Mouse (Mus musculus): Measurements from ENCODE around the gene Vti1a. TPM values are rescaled to one million over a fixed set of nuclear protein-coding genes. Genes with fewer than 3 reads are reported as not detected.

Vti1a gene
- total RNA-seq, 1 experiment from 2014 or later, result 32.3 TPM

GRCm38 (mm10) chr19:55381343-55381742 is 65.2 kb downstream of the Vti1a start:
- no peak for DNase-seq

GRCm38 (mm10) chr19:55382745-55383144 is 66.7 kb downstream of the Vti1a start:
- DNase-seq, result no peak

- DNase-seq, result no peak
Measured at GRCm38 (mm10) chr19:55384634-55385033, 68.5 kb downstream of the Vti1a start.

GRCm38 (mm10) chr19:55389019-55389418 is 72.9 kb downstream of the Vti1a start:
- DNase-seq, result no peak

GRCm38 (mm10) chr19:55390323-55390722 is 74.2 kb downstream of the Vti1a start:
- DNase-seq, result no peak

- no peak for DNase-seq
Measured at GRCm38 (mm10) chr19:55401638-55402037, 85.5 kb downstream of the Vti1a start.

- no peak for DNase-seq
Measured at GRCm38 (mm10) chr19:55408486-55408885, 92.4 kb downstream of the Vti1a start.

- no peak for DNase-seq
Measured at GRCm38 (mm10) chr19:55411415-55411814, 95.3 kb downstream of the Vti1a start.

GRCm38 (mm10) chr19:55411894-55412293 is 95.8 kb downstream of the Vti1a start:
- no peak for DNase-seq

- peak; percentile 68 for DNase-seq
Measured at GRCm38 (mm10) chr19:55414050-55414449, 98.0 kb downstream of the Vti1a start.

GRCm38 (mm10) chr19:55418756-55419155 is 102.7 kb downstream of the Vti1a start:
- no peak for DNase-seq

GRCm38 (mm10) chr19:55419961-55420360 is 103.9 kb downstream of the Vti1a start:
- DNase-seq, result no peak

- DNase-seq, result no peak
Measured at GRCm38 (mm10) chr19:55421816-55422215, 105.7 kb downstream of the Vti1a start.

- no peak for DNase-seq
Measured at GRCm38 (mm10) chr19:55422311-55423064, 106.4 kb downstream of the Vti1a start.

GRCm38 (mm10) chr19:55423065-55423716 is 107.1 kb downstream of the Vti1a start:
- no peak for DNase-seq

- DNase-seq, result peak; percentile 88
Measured at GRCm38 (mm10) chr19:55423952-55424351, 107.9 kb downstream of the Vti1a start.

GRCm38 (mm10) chr19:55424507-55424906 is 108.4 kb downstream of the Vti1a start:
- no peak for DNase-seq

GRCm38 (mm10) chr19:55440306-55440705 is 124.2 kb downstream of the Vti1a start:
- DNase-seq, result no peak

- DNase-seq, result no peak
Measured at GRCm38 (mm10) chr19:55443618-55444017, 127.5 kb downstream of the Vti1a start.

GRCm38 (mm10) chr19:55449084-55449483 is 133.0 kb downstream of the Vti1a start:
- no peak for DNase-seq

- no peak for DNase-seq
Measured at GRCm38 (mm10) chr19:55449506-55449905, 133.4 kb downstream of the Vti1a start.

- no peak for DNase-seq
Measured at GRCm38 (mm10) chr19:55456325-55457091, 140.4 kb downstream of the Vti1a start.

GRCm38 (mm10) chr19:55461963-55462362 is 145.9 kb downstream of the Vti1a start:
- no peak for DNase-seq
